Mouse (Mus musculus): ENCODE data around the gene Jdp2. TPM values are rescaled to one million over a fixed set of nuclear protein-coding genes. Genes with fewer than 3 reads are reported as not detected.

Jdp2 gene
- polyA plus RNA-seq, 1 experiment: 21.2 TPM

GRCm38 (mm10) chr12:85592943-85593342 is 5.9 kb upstream of the Jdp2 start:
- peaks cover 8% of the 10 kb centered on the region for H3K4me1 ChIP-seq (ENCODE audit: control insufficient read depth, insufficient read depth, low read length)
- no peak overlapping the region for H3K4me3 ChIP-seq (replicated peaks; ENCODE audit: control insufficient read depth, low read depth, low read length)
- WGBS: 9% methylated on average over 9 of the region's 9 CpGs
- no peak for TF ChIP-seq CTCF (IDR thresholded peaks at IDR 0.05; ENCODE audit: control insufficient read depth, insufficient read depth, low read length)
- no peak for TF ChIP-seq POLR2A (IDR thresholded peaks at IDR 0.05; ENCODE audit: borderline replicate concordance, control insufficient read depth, low read depth, low read length)
- H3K27ac ChIP-seq (ENCODE audit: control insufficient read depth, insufficient read depth, low read depth, low read length, poor library complexity): no peak overlapping the region

- 89% methylated on average over 2 of the region's 2 CpGs for WGBS
- Histone ChIP-seq H3K4me3 (replicated peaks; ENCODE audit: control insufficient read depth, low read depth, low read length) (no peak overlapping the region), H3K27ac (ENCODE audit: control insufficient read depth, insufficient read depth, low read depth, low read length, poor library complexity) (no peak overlapping the region), H3K4me1 (ENCODE audit: control insufficient read depth, insufficient read depth, low read length) (peaks cover 8% of the 10 kb centered on the region)
- TF ChIP-seq POLR2A (IDR thresholded peaks at IDR 0.05; ENCODE audit: borderline replicate concordance, control insufficient read depth, low read depth, low read length) (no peak), CTCF (IDR thresholded peaks at IDR 0.05; ENCODE audit: control insufficient read depth, insufficient read depth, low read length) (no peak)
Observed at GRCm38 (mm10) chr12:85594390-85594789, 4.4 kb upstream of the Jdp2 start.

- Histone ChIP-seq H3K27ac (ENCODE audit: control insufficient read depth, insufficient read depth, low read depth, low read length, poor library complexity) (peak overlapping the region; percentile 98), H3K4me3 (replicated peaks; ENCODE audit: control insufficient read depth, low read depth, low read length) (peak overlapping the region; percentile 72), H3K4me1 (ENCODE audit: control insufficient read depth, insufficient read depth, low read length) (peaks cover 3% of the 10 kb centered on the region; the same call in 1 of the 2 replicates)
- WGBS: 10% methylated on average over 11 of the region's 11 CpGs
- TF ChIP-seq POLR2A (IDR thresholded peaks at IDR 0.05; ENCODE audit: borderline replicate concordance, control insufficient read depth, low read depth, low read length) (no peak), CTCF (IDR thresholded peaks at IDR 0.05; ENCODE audit: control insufficient read depth, insufficient read depth, low read length) (no peak)
Observed at GRCm38 (mm10) chr12:85598053-85598452, 774 bp upstream of the Jdp2 start.

- H3K4me1 ChIP-seq (ENCODE audit: control insufficient read depth, insufficient read depth, low read length): peaks cover 3% of the 10 kb centered on the region; the same call in 1 of the 2 replicates
- peak overlapping the region; percentile 98 for H3K27ac ChIP-seq (ENCODE audit: control insufficient read depth, insufficient read depth, low read depth, low read length, poor library complexity)
- WGBS: under 1% methylated on average over 49 of the region's 49 CpGs
- TF ChIP-seq CTCF (IDR thresholded peaks at IDR 0.05; ENCODE audit: control insufficient read depth, insufficient read depth, low read length) (no peak), POLR2A (IDR thresholded peaks at IDR 0.05; ENCODE audit: borderline replicate concordance, control insufficient read depth, low read depth, low read length) (no peak)
- H3K4me3 ChIP-seq (replicated peaks; ENCODE audit: control insufficient read depth, low read depth, low read length): peak overlapping the region; percentile 77
Observed at GRCm38 (mm10) chr12:85599478-85600152, 788 bp downstream of the Jdp2 start.

GRCm38 (mm10) chr12:85600637-85601036 is 1.8 kb downstream of the Jdp2 start:
- H3K4me1 ChIP-seq (ENCODE audit: control insufficient read depth, insufficient read depth, low read length): peaks cover 3% of the 10 kb centered on the region; the same call in 1 of the 2 replicates
- TF ChIP-seq POLR2A (IDR thresholded peaks at IDR 0.05; ENCODE audit: borderline replicate concordance, control insufficient read depth, low read depth, low read length): no peak
- TF ChIP-seq CTCF (IDR thresholded peaks at IDR 0.05; ENCODE audit: control insufficient read depth, insufficient read depth, low read length): no peak
- no peak overlapping the region for H3K27ac ChIP-seq (ENCODE audit: control insufficient read depth, insufficient read depth, low read depth, low read length, poor library complexity)
- peak overlapping the region; percentile 77 for H3K4me3 ChIP-seq (replicated peaks; ENCODE audit: control insufficient read depth, low read depth, low read length)
- 59% methylated on average over 7 of the region's 7 CpGs for WGBS

GRCm38 (mm10) chr12:85601531-85601930 is 2.7 kb downstream of the Jdp2 start:
- no peak for TF ChIP-seq POLR2A (IDR thresholded peaks at IDR 0.05; ENCODE audit: borderline replicate concordance, control insufficient read depth, low read depth, low read length)
- no peak for TF ChIP-seq CTCF (IDR thresholded peaks at IDR 0.05; ENCODE audit: control insufficient read depth, insufficient read depth, low read length)
- peaks cover 3% of the 10 kb centered on the region; the same call in 1 of the 2 replicates for H3K4me1 ChIP-seq (ENCODE audit: control insufficient read depth, insufficient read depth, low read length)
- H3K4me3 ChIP-seq (replicated peaks; ENCODE audit: control insufficient read depth, low read depth, low read length): no peak overlapping the region
- WGBS: 73% methylated on average over 6 of the region's 6 CpGs
- peak overlapping the region; percentile 0; the same call in 1 of the 2 replicates for H3K27ac ChIP-seq (ENCODE audit: control insufficient read depth, insufficient read depth, low read depth, low read length, poor library complexity)

- peaks cover 3% of the 10 kb centered on the region; the same call in 1 of the 2 replicates for H3K4me1 ChIP-seq (ENCODE audit: control insufficient read depth, insufficient read depth, low read length)
- TF ChIP-seq CTCF (IDR thresholded peaks at IDR 0.05; ENCODE audit: control insufficient read depth, insufficient read depth, low read length): no peak
- TF ChIP-seq POLR2A (IDR thresholded peaks at IDR 0.05; ENCODE audit: borderline replicate concordance, control insufficient read depth, low read depth, low read length): no peak
- no peak overlapping the region for H3K4me3 ChIP-seq (replicated peaks; ENCODE audit: control insufficient read depth, low read depth, low read length)
- H3K27ac ChIP-seq (ENCODE audit: control insufficient read depth, insufficient read depth, low read depth, low read length, poor library complexity): no peak overlapping the region
- WGBS: 9% methylated on average over 2 of the region's 2 CpGs
Observed at GRCm38 (mm10) chr12:85602153-85602552, 3.3 kb downstream of the Jdp2 start.

- Histone ChIP-seq H3K4me3 (replicated peaks; ENCODE audit: control insufficient read depth, low read depth, low read length) (no peak overlapping the region), H3K27ac (ENCODE audit: control insufficient read depth, insufficient read depth, low read depth, low read length, poor library complexity) (no peak overlapping the region), H3K4me1 (ENCODE audit: control insufficient read depth, insufficient read depth, low read length) (peaks cover 3% of the 10 kb centered on the region; the same call in 1 of the 2 replicates)
- TF ChIP-seq POLR2A (IDR thresholded peaks at IDR 0.05; ENCODE audit: borderline replicate concordance, control insufficient read depth, low read depth, low read length) (no peak), CTCF (IDR thresholded peaks at IDR 0.05; ENCODE audit: control insufficient read depth, insufficient read depth, low read length) (no peak)
- 11% methylated on average over 12 of the region's 12 CpGs for WGBS
Observed at GRCm38 (mm10) chr12:85602811-85603210, 4.0 kb downstream of the Jdp2 start.

All from bone marrow, adult 2 months (tissue).